ENCODE assay signal across 8 mouse cellular contexts in the genomic region with DNA sequence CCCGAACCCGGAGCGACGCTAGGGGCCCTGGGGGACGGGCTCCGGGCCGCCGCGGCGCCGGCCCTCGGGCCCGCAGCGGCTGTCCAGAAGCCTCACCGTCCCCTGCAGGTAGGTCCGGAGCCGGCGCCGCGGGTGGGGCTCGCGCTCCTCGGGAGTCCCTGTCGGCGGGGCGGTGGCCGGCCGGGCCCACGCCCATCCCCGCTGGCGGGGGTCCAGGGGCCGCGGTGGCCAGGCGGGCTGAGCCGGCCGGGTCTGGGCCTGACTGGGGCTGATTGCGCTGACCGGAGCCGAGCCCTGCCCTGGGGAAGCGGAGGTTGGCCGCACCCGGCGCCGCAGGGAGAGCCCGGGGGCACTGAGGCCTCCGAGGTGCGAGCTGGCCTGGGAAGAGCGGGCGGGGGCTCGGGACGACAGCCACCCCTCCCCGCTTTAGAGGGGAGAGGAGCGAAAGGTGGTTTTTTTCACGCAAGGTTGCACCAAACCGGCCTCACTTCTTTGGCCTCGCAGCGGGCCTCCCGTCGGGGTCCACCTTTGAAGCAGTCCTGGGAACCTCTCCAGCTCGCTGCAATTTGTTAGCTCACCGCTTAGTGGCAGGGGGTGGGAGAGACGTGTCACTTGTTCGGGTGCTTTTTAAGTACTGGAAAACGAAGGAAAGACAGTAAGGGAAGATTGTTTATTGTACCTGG. TPM values are rescaled to one million over a fixed set of nuclear protein-coding genes. Genes with fewer than 3 reads are reported as not detected.
DNase-seq lines count a peak whose midpoint lies in the region; ATAC-seq lines count a peak whose summit lies in the region.

No protein-coding gene starts in this region.

- H3K27ac ChIP-seq in intestine, embryonic 15.5 days = peak overlapping the region; percentile 98
- H3K27ac ChIP-seq in midbrain, embryonic 10.5 days (replicated peaks) = peak overlapping the region; percentile 99

- H3K4me1 ChIP-seq in intestine, embryonic 15.5 days (replicated peaks) = peaks cover 16% of the 10 kb centered on the region
- H3K4me1 ChIP-seq in midbrain, embryonic 10.5 days = peaks cover 30% of the 10 kb centered on the region

- peak; percentile 90 for ATAC-seq in intestine, embryonic 15.5 days

- peak overlapping the region; percentile 99 for H3K9ac ChIP-seq in intestine, embryonic 15.5 days

- H3K9me3 ChIP-seq in intestine, embryonic 15.5 days = no peaks in the 10 kb centered on the region
- no peaks in the 10 kb centered on the region for H3K9me3 ChIP-seq in midbrain, embryonic 10.5 days (replicated peaks)

- H3K36me3 ChIP-seq in intestine, embryonic 15.5 days = peaks cover 15% of the 10 kb centered on the region
- H3K36me3 ChIP-seq in midbrain, embryonic 10.5 days = peaks cover 49% of the 10 kb centered on the region

- peak overlapping the region; percentile 98 for H3K4me3 ChIP-seq in intestine, embryonic 15.5 days (replicated peaks)
- peak overlapping the region; percentile 100 for H3K4me3 ChIP-seq in midbrain, embryonic 10.5 days

- peak; percentile 48 for DNase-seq in adrenal gland, adult 8-10 months
- peak; percentile 44 for DNase-seq in embryo, embryonic 11.5 days (ENCODE audit: low read depth, low spot score)
- peak; percentile 73 to 74 for DNase-seq in gastrocnemius, postnatal 36 days
- DNase-seq in left cerebral cortex, postnatal 4 days = peak; percentile 72
- peak; percentile 80 for DNase-seq in midbrain, embryonic 10.5 days (ENCODE audit: low spot score)
- peak; percentile 67 for DNase-seq in right cerebral cortex, postnatal 4 days
- DNase-seq in urinary bladder, postnatal 4 days (ENCODE audit: low spot score in 2 of 2) = peak; percentile 80

- WGBS in intestine, embryonic 15.5 days = under 1% methylated on average over 64 of the region's 64 CpGs
- under 1% methylated on average over 64 of the region's 64 CpGs for WGBS in midbrain, embryonic 10.5 days

- intact Hi-C loops in gastrocnemius, postnatal 36 days (cut with DNase I) = no loop called here
- intact Hi-C loops in left cerebral cortex, postnatal 4 days (cut with DNase I) = no loop called here

- peak overlapping the region; percentile 64 for H3K4me2 ChIP-seq in intestine, embryonic 15.5 days (replicated peaks)

- H3K27me3 ChIP-seq in intestine, embryonic 15.5 days (replicated peaks) = no peaks in the 10 kb centered on the region
- no peaks in the 10 kb centered on the region for H3K27me3 ChIP-seq in midbrain, embryonic 10.5 days (ENCODE audit: low read depth, poor library complexity, severe bottlenecking)

RNA-seq across cellular contexts. Expression of a gene that starts 0.5 kb away (rescaled TPM):
- 10 to 100 TPM; 47.9 to 54.8 (median 53.3) TPM for total RNA-seq in adrenal gland, adult 8-10 months (2022)
- 10 to 100 TPM in 1 of 2 experiments, 1 to 10 TPM in 1; 9.3 to 11.5 TPM for total RNA-seq in gastrocnemius, postnatal 36 days (2021)
- 8.2 and 8.4 TPM in 2 replicates for polyA plus RNA-seq in intestine, embryonic 15.5 days (2015; fragmentation: Nextera tagmentation; extraction: Ambion mirVana)
- 10 to 100 TPM; 66.7 to 67.4 TPM for total RNA-seq in left cerebral cortex, postnatal 4 days (2021)
- polyA plus RNA-seq in midbrain, embryonic 10.5 days (2016; fragmentation: Nextera tagmentation; extraction: Ambion mirVana) = 8.4 and 10.5 TPM in 2 replicates

RNA-seq across cellular contexts. Expression of a gene that starts 0.5 kb away (rescaled TPM):
- total RNA-seq in adrenal gland, adult 8-10 months (2022) = 10 to 100 TPM; 76.6 to 89.1 (median 83.4) TPM
- total RNA-seq in gastrocnemius, postnatal 36 days (2021) = 100 to 1,000 TPM; 102 to 104 TPM
- polyA plus RNA-seq in intestine, embryonic 15.5 days (2015; fragmentation: Nextera tagmentation; extraction: Ambion mirVana) = 114 TPM in 2 replicates
- 10 to 100 TPM; 92.1 to 99.3 TPM for total RNA-seq in left cerebral cortex, postnatal 4 days (2021)
- polyA plus RNA-seq in midbrain, embryonic 10.5 days (2016; fragmentation: Nextera tagmentation; extraction: Ambion mirVana) = 137 and 144 TPM in 2 replicates

RNA-seq across cellular contexts. Expression of a gene that starts 14.2 kb away (rescaled TPM):
- total RNA-seq in adrenal gland, adult 8-10 months (2022) = 10 to 100 TPM; 10.8 to 12.1 (median 11.6) TPM
- total RNA-seq in gastrocnemius, postnatal 36 days (2021) = 1 to 10 TPM; 4.5 to 5.6 TPM
- 48.9 and 51.2 TPM in 2 replicates for polyA plus RNA-seq in intestine, embryonic 15.5 days (2015; fragmentation: Nextera tagmentation; extraction: Ambion mirVana)
- 10 to 100 TPM; 12.6 to 14.7 TPM for total RNA-seq in left cerebral cortex, postnatal 4 days (2021)
- 74.9 and 90.2 TPM in 2 replicates for polyA plus RNA-seq in midbrain, embryonic 10.5 days (2016; fragmentation: Nextera tagmentation; extraction: Ambion mirVana)

RNA-seq across cellular contexts. Expression of a gene that starts 44.3 kb away (rescaled TPM):
- 10 to 100 TPM; 32.4 to 35.4 (median 32.6) TPM for total RNA-seq in adrenal gland, adult 8-10 months (2022)
- 10 to 100 TPM; 10.4 to 10.8 TPM for total RNA-seq in gastrocnemius, postnatal 36 days (2021)
- 52.6 and 57.9 TPM in 2 replicates for polyA plus RNA-seq in intestine, embryonic 15.5 days (2015; fragmentation: Nextera tagmentation; extraction: Ambion mirVana)
- total RNA-seq in left cerebral cortex, postnatal 4 days (2021) = 10 to 100 TPM; 19.2 to 20.9 TPM
- polyA plus RNA-seq in midbrain, embryonic 10.5 days (2016; fragmentation: Nextera tagmentation; extraction: Ambion mirVana) = 66.9 and 68.4 TPM in 2 replicates

Comparison
In these comparisons a context has a peak if more than half of its experiments do, and no peak if none do; other contexts are left out.
1. Peak in every context shown above with its lines: DNase-seq, ATAC-seq, H3K4me3 ChIP-seq and H3K27ac ChIP-seq.